Mouse (Mus musculus): ENCODE measurements around the gene Dlst. TPM values are rescaled to one million over a fixed set of nuclear protein-coding genes. Genes with fewer than 3 reads are reported as not detected.

The Dlst gene
- polyA plus RNA-seq, 1 experiment, result 219 TPM

GRCm38 (mm10) chr12:85166631-85167030, 56.0 kb downstream of the Dlst start:
- no peak for TF ChIP-seq USF1 (IDR thresholded peaks at IDR 0.05; ENCODE audit: low read depth)
- no peak for TF ChIP-seq MYOD1 (IDR thresholded peaks at IDR 0.05; ENCODE audit: control insufficient read depth in 1 of 3, insufficient read length in 2 of 3, low read depth in 2 of 3)
- TF ChIP-seq CEBPB (IDR thresholded peaks at IDR 0.05; ENCODE audit: insufficient read depth, poor library complexity, severe bottlenecking), result no peak
- TF ChIP-seq POLR2A (IDR thresholded peaks at IDR 0.05; ENCODE audit: insufficient read length, low read depth), result no peak
- TF ChIP-seq TCF3 (IDR thresholded peaks at IDR 0.05; ENCODE audit: insufficient read length, low read depth), result no peak
- TF ChIP-seq POLR2AphosphoS2 (IDR thresholded peaks at IDR 0.05; ENCODE audit: insufficient read length, low read depth), result no peak
- no peak for TF ChIP-seq MAX (IDR thresholded peaks at IDR 0.05; ENCODE audit: low read depth)
- no peak for TF ChIP-seq E2F4 (IDR thresholded peaks at IDR 0.05; ENCODE audit: insufficient read depth)
- TF ChIP-seq MYOG (IDR thresholded peaks at IDR 0.05; ENCODE audit: control insufficient read depth in 1 of 3, insufficient read depth in 1 of 3, insufficient read length in 2 of 3, low read depth in 2 of 3), result no peak
- TF ChIP-seq TCF12 (IDR thresholded peaks at IDR 0.05; ENCODE audit: insufficient read depth, poor library complexity, severe bottlenecking), result no peak
- no peaks in the 10 kb centered on the region for H3K27me3 ChIP-seq (ENCODE audit: control insufficient read depth, insufficient read depth, insufficient read length)

DNA sequence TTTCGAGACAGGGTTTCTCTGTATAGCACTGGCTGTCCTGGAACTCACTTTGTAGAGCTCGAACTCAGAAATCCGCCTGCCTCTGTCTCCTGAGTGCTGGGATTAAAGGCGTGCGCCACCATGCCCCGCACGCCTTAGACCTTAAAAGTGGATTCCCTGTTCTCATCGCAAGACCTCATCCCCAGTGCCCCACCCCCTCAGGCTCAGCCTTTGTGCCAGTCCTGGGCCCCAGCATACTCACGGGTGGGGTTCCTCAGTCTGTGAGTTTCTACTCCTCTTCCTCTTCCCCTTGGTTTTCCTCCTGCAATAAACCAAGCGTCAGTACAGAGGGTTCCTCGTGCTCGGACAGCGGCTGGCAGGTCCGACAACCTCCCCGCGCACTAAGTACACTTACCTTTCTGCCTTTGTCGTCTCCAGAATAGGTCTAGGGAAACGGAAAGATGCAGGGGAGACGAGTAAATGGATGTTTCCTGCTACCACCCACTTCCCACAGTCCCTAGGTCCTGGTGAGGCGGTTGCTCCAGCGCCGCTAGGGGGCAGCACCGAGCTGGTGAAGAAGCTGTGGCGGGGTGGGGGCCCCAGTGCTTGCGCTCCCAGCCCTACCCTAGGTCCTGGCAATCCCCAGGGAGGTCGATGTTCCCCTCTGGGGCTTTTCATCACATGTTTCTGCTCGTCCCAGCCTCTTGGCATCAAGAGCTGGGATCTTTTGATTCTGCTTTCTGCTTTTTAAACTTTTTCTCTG, 58.7 kb downstream of the Dlst start:
- no peaks in the 10 kb centered on the region for H3K27me3 ChIP-seq (ENCODE audit: control insufficient read depth, insufficient read depth, insufficient read length)
- peaks cover 3% of the 10 kb centered on the region for H3K79me2 ChIP-seq (ENCODE audit: control insufficient read depth, insufficient read depth)
- H3ac ChIP-seq (ENCODE audit: control insufficient read depth, insufficient read length), result no peak overlapping the region
- peaks cover 11% of the 10 kb centered on the region for H3K36me3 ChIP-seq (ENCODE audit: control insufficient read depth, insufficient read depth)
- H3K4me3 ChIP-seq, result no peak overlapping the region
- H3K4me2 ChIP-seq (ENCODE audit: low read depth), result no peak overlapping the region
- TF ChIP-seq CEBPB (IDR thresholded peaks at IDR 0.05; ENCODE audit: insufficient read depth, poor library complexity, severe bottlenecking) (no peak), SRF (IDR thresholded peaks at IDR 0.05; ENCODE audit: control insufficient read depth, insufficient read length, low read depth) (no peak), TCF3 (IDR thresholded peaks at IDR 0.05; ENCODE audit: insufficient read length, low read depth) (no peak), REST (IDR thresholded peaks at IDR 0.05; ENCODE audit: insufficient read depth, insufficient read length) (no peak), POLR2A (IDR thresholded peaks at IDR 0.05; ENCODE audit: insufficient read length, low read depth) (no peak), POLR2AphosphoS2 (IDR thresholded peaks at IDR 0.05; ENCODE audit: insufficient read length, low read depth) (no peak), TCF12 (IDR thresholded peaks at IDR 0.05; ENCODE audit: insufficient read depth, poor library complexity, severe bottlenecking) (no peak), E2F4 (IDR thresholded peaks at IDR 0.05; ENCODE audit: insufficient read depth) (no peak), MAX (IDR thresholded peaks at IDR 0.05; ENCODE audit: low read depth) (no peak)

More at GRCm38 (mm10) chr12:85166631-85167030, 56.0 kb downstream of the Dlst start:
- Histone ChIP-seq H3K36me3 (ENCODE audit: control insufficient read depth, insufficient read depth) (peaks cover 11% of the 10 kb centered on the region), H3K4me2 (ENCODE audit: low read depth) (no peak overlapping the region), H3ac (ENCODE audit: control insufficient read depth, insufficient read length) (no peak overlapping the region), H3K4me3 (no peak overlapping the region), H3K79me2 (ENCODE audit: control insufficient read depth, insufficient read depth) (no peaks in the 10 kb centered on the region)

DNA sequence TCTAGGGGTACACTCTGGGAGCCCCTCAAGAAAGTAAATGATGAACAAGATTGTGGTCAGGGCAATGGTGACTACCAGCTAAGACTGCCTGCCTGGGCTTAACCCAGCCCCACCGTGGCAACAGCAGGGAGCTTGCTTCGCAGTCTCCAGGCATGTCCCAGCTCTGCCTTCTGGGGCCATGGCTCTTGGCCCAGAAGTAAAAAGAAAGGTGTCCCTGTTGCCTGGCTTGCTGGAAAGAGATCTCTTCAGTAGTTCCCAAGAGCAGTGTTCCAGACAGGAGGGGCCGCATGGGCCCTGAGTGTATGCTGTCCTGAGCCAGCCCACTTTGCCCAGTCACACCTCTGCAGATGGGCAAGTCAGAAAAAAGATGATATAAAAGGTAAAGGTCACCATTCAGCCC, 59.2 kb downstream of the Dlst start:
- Histone ChIP-seq H3K79me2 (ENCODE audit: control insufficient read depth, insufficient read depth) (peaks cover 9% of the 10 kb centered on the region), H3K36me3 (ENCODE audit: control insufficient read depth, insufficient read depth) (peaks cover 11% of the 10 kb centered on the region), H3K27me3 (ENCODE audit: control insufficient read depth, insufficient read depth, insufficient read length) (no peaks in the 10 kb centered on the region), H3ac (ENCODE audit: control insufficient read depth, insufficient read length) (no peak overlapping the region), H3K4me3 (no peak overlapping the region), H3K4me2 (ENCODE audit: low read depth) (no peak overlapping the region)
- TF ChIP-seq TCF3 (IDR thresholded peaks at IDR 0.05; ENCODE audit: insufficient read length, low read depth) (no peak), MYOD1 (IDR thresholded peaks at IDR 0.05; ENCODE audit: control insufficient read depth in 1 of 3, insufficient read length in 2 of 3, low read depth in 2 of 3) (no peak)

GRCm38 (mm10) chr12:85170284-85170947, 59.8 kb downstream of the Dlst start:
- Histone ChIP-seq H3K4me2 (ENCODE audit: low read depth) (no peak overlapping the region), H3K4me3 (no peak overlapping the region), H3K79me2 (ENCODE audit: control insufficient read depth, insufficient read depth) (peaks cover 14% of the 10 kb centered on the region), H3K36me3 (ENCODE audit: control insufficient read depth, insufficient read depth) (peaks cover 11% of the 10 kb centered on the region), H3K27me3 (ENCODE audit: control insufficient read depth, insufficient read depth, insufficient read length) (no peaks in the 10 kb centered on the region), H3ac (ENCODE audit: control insufficient read depth, insufficient read length) (no peak overlapping the region)
- TF ChIP-seq POLR2AphosphoS2 (IDR thresholded peaks at IDR 0.05; ENCODE audit: insufficient read length, low read depth) (peak; percentile 41), POLR2A (IDR thresholded peaks at IDR 0.05; ENCODE audit: insufficient read length, low read depth) (peak; percentile 28), CEBPB (IDR thresholded peaks at IDR 0.05; ENCODE audit: insufficient read depth, poor library complexity, severe bottlenecking) (no peak), TCF12 (IDR thresholded peaks at IDR 0.05; ENCODE audit: insufficient read depth, poor library complexity, severe bottlenecking) (no peak), MAX (IDR thresholded peaks at IDR 0.05; ENCODE audit: low read depth) (no peak), SRF (IDR thresholded peaks at IDR 0.05; ENCODE audit: control insufficient read depth, insufficient read length, low read depth) (no peak), REST (IDR thresholded peaks at IDR 0.05; ENCODE audit: insufficient read depth, insufficient read length) (no peak), USF1 (IDR thresholded peaks at IDR 0.05; ENCODE audit: low read depth) (no peak), MYOG (IDR thresholded peaks at IDR 0.05; ENCODE audit: control insufficient read depth in 1 of 3, insufficient read depth in 1 of 3, insufficient read length in 2 of 3, low read depth in 2 of 3) (no peak), E2F4 (IDR thresholded peaks at IDR 0.05; ENCODE audit: insufficient read depth) (no peak), TCF3 (IDR thresholded peaks at IDR 0.05; ENCODE audit: insufficient read length, low read depth) (no peak), MYOD1 (IDR thresholded peaks at IDR 0.05; ENCODE audit: control insufficient read depth in 1 of 3, insufficient read length in 2 of 3, low read depth in 2 of 3) (no peak)

DNA sequence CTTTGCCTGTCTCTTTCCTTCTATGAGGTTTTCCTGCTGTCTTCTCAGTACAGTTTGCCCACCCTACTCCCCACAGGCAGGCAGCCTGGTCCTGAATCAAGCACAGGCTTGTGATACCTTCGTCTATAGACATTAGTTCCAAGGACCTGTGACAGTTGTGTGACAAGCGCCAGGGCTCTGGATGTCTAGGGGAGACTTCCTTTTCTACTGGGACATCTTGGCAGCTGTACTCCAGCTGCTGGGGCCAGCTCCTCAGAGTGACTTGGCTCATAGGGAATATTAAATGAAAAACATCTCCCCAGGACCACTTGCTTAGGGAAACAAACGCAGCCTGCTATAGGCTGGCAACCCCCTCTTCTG, 60.3 kb downstream of the Dlst start:
- Histone ChIP-seq H3K36me3 (ENCODE audit: control insufficient read depth, insufficient read depth) (peaks cover 11% of the 10 kb centered on the region), H3K4me2 (ENCODE audit: low read depth) (no peak overlapping the region), H3K4me3 (no peak overlapping the region), H3K27me3 (ENCODE audit: control insufficient read depth, insufficient read depth, insufficient read length) (no peaks in the 10 kb centered on the region), H3K79me2 (ENCODE audit: control insufficient read depth, insufficient read depth) (peaks cover 19% of the 10 kb centered on the region), H3ac (ENCODE audit: control insufficient read depth, insufficient read length) (no peak overlapping the region)
- TF ChIP-seq MYOD1 (IDR thresholded peaks at IDR 0.05; ENCODE audit: control insufficient read depth in 1 of 3, insufficient read length in 2 of 3, low read depth in 2 of 3) (no peak), MYOG (IDR thresholded peaks at IDR 0.05; ENCODE audit: control insufficient read depth in 1 of 3, insufficient read depth in 1 of 3, insufficient read length in 2 of 3, low read depth in 2 of 3) (no peak), POLR2AphosphoS2 (IDR thresholded peaks at IDR 0.05; ENCODE audit: insufficient read length, low read depth) (no peak), MAX (IDR thresholded peaks at IDR 0.05; ENCODE audit: low read depth) (no peak), TCF3 (IDR thresholded peaks at IDR 0.05; ENCODE audit: insufficient read length, low read depth) (no peak), TCF12 (IDR thresholded peaks at IDR 0.05; ENCODE audit: insufficient read depth, poor library complexity, severe bottlenecking) (no peak), REST (IDR thresholded peaks at IDR 0.05; ENCODE audit: insufficient read depth, insufficient read length) (no peak), E2F4 (IDR thresholded peaks at IDR 0.05; ENCODE audit: insufficient read depth) (no peak), CEBPB (IDR thresholded peaks at IDR 0.05; ENCODE audit: insufficient read depth, poor library complexity, severe bottlenecking) (no peak)

Measured in myocyte (in vitro differentiated cells).